In genomic region chr11:88147388-88147787, GRCm38 (mm10) we compare ENCODE assay signal across 15 mouse cellular contexts. TPM values are rescaled to one million over a fixed set of nuclear protein-coding genes. Genes with fewer than 3 reads are reported as not detected.
DNase-seq lines count a peak whose midpoint lies in the region; ATAC-seq lines count a peak whose summit lies in the region.
"Had no signal": no experiment of that assay in that cellular context is flagged by ENCODE, and none has a peak within 500 bp of the region (broad histone marks: within the 10 kb centered on the region; RNA-seq: fewer than 3 reads in every experiment).

No protein-coding gene starts in this region.

- DNase-seq in heart, adult 8-10 months (ENCODE audit: low spot score) = no peak
- DNase-seq in midbrain, embryonic 10.5 days (ENCODE audit: low spot score) = no peak
- DNase-seq in midbrain, embryonic 14.5 days = no peak
- no peak for DNase-seq in urinary bladder, postnatal 14 days (ENCODE audit: low spot score)
- DNase-seq in ovary, postnatal 10 days (ENCODE audit: low spot score) = no peak
- DNase-seq: cerebellum, postnatal 36 days; kidney, adult 2 months; kidney, postnatal 4 days had no signal

- H3K9ac ChIP-seq in heart, embryonic 13.5 days = no peak overlapping the region
- H3K9ac ChIP-seq in midbrain, embryonic 14.5 days (replicated peaks; ENCODE audit: low read length) = no peak overlapping the region
- H3K9ac ChIP-seq in limb, embryonic 15.5 days = no peak overlapping the region
- H3K9ac ChIP-seq: forebrain, embryonic 13.5 days; hindbrain, embryonic 15.5 days; limb, embryonic 12.5 days had no signal

- peaks cover 69% of the 10 kb centered on the region for H3K4me1 ChIP-seq in heart, embryonic 13.5 days
- peaks cover 93% of the 10 kb centered on the region for H3K4me1 ChIP-seq in midbrain, embryonic 10.5 days
- peaks cover 30% of the 10 kb centered on the region for H3K4me1 ChIP-seq in midbrain, embryonic 14.5 days (ENCODE audit: control insufficient read depth, insufficient read depth, low read length)
- H3K4me1 ChIP-seq in limb, embryonic 15.5 days = peaks cover 46% of the 10 kb centered on the region

- H3K36me3 ChIP-seq in heart, embryonic 13.5 days = peaks cover 5% of the 10 kb centered on the region; the same call in 1 of the 2 replicates
- H3K36me3 ChIP-seq in midbrain, embryonic 10.5 days = peaks cover 9% of the 10 kb centered on the region
- no peaks in the 10 kb centered on the region for H3K36me3 ChIP-seq in midbrain, embryonic 14.5 days (ENCODE audit: control insufficient read depth, insufficient read depth, low read length)
- peaks cover 3% of the 10 kb centered on the region; the same call in 1 of the 2 replicates for H3K36me3 ChIP-seq in limb, embryonic 15.5 days
- H3K36me3 ChIP-seq: hindbrain, embryonic 15.5 days had no signal

- no peak for ATAC-seq in heart, embryonic 13.5 days (ENCODE audit: extremely low read depth, insufficient number of reproducible peaks, low FRiP score, low TSS enrichment)
- no peak for ATAC-seq in midbrain, embryonic 14.5 days (ENCODE audit: low FRiP score, low TSS enrichment)
- ATAC-seq in limb, embryonic 15.5 days (ENCODE audit: insufficient number of reproducible peaks, low FRiP score, low TSS enrichment, low read depth) = no peak
- ATAC-seq in megakaryocyte-erythroid progenitor cell, adult 5-6 weeks (replicated peaks; ENCODE audit: low FRiP score, low TSS enrichment, poor library complexity, severe bottlenecking) = peak; percentile 50; the same call in 1 of the 2 replicates
- ATAC-seq: activated CD4-positive, CD25-positive, alpha-beta regulatory T cell, adult 4 months; forebrain, embryonic 13.5 days had no signal

- peak overlapping the region; percentile 92 for H3K27ac ChIP-seq in heart, embryonic 13.5 days (replicated peaks)
- 0 out of 2 replicates have a peak overlapping the region, but pooled peaks have one; percentile 74 for H3K27ac ChIP-seq in midbrain, embryonic 10.5 days (replicated peaks)
- no peak overlapping the region for H3K27ac ChIP-seq in midbrain, embryonic 14.5 days (replicated peaks; ENCODE audit: low read depth, low read length)
- H3K27ac ChIP-seq in limb, embryonic 15.5 days = peak overlapping the region; percentile 81; the same call in 1 of the 2 replicates

- H3K9me3 ChIP-seq in heart, embryonic 13.5 days = no peaks in the 10 kb centered on the region
- H3K9me3 ChIP-seq in midbrain, embryonic 10.5 days (replicated peaks) = no peaks in the 10 kb centered on the region
- no peaks in the 10 kb centered on the region for H3K9me3 ChIP-seq in midbrain, embryonic 14.5 days (ENCODE audit: control insufficient read depth, low read length)
- H3K9me3 ChIP-seq in limb, embryonic 15.5 days = no peaks in the 10 kb centered on the region
- H3K9me3 ChIP-seq: forebrain, embryonic 13.5 days; hindbrain, embryonic 15.5 days had no signal

- H3K4me3 ChIP-seq in heart, embryonic 13.5 days = no peak overlapping the region
- no peak overlapping the region for H3K4me3 ChIP-seq in midbrain, embryonic 10.5 days
- H3K4me3 ChIP-seq in midbrain, embryonic 14.5 days (replicated peaks; ENCODE audit: low read depth, low read length) = no peak overlapping the region
- H3K4me3 ChIP-seq in limb, embryonic 15.5 days = no peak overlapping the region
- H3K4me3 ChIP-seq: forebrain, embryonic 13.5 days; hindbrain, embryonic 15.5 days; limb, embryonic 12.5 days had no signal

- no peaks in the 10 kb centered on the region for H3K27me3 ChIP-seq in heart, embryonic 13.5 days (replicated peaks)
- no peaks in the 10 kb centered on the region for H3K27me3 ChIP-seq in midbrain, embryonic 10.5 days (ENCODE audit: low read depth, poor library complexity, severe bottlenecking)
- H3K27me3 ChIP-seq in midbrain, embryonic 14.5 days (ENCODE audit: control insufficient read depth, insufficient read depth, low read length) = no peaks in the 10 kb centered on the region
- no peaks in the 10 kb centered on the region for H3K27me3 ChIP-seq in limb, embryonic 15.5 days
- H3K27me3 ChIP-seq: forebrain, embryonic 13.5 days; hindbrain, embryonic 15.5 days; limb, embryonic 12.5 days had no signal

- 18% methylated on average over 5 of the region's 5 CpGs for WGBS in heart, embryonic 13.5 days
- 93% methylated on average over 5 of the region's 5 CpGs for WGBS in midbrain, embryonic 10.5 days
- 96% methylated on average over 5 of the region's 5 CpGs for WGBS in midbrain, embryonic 14.5 days
- WGBS in limb, embryonic 15.5 days = 94% methylated on average over 5 of the region's 5 CpGs

- peak overlapping the region; percentile 20 for H3K4me2 ChIP-seq in heart, embryonic 13.5 days
- H3K4me2 ChIP-seq in midbrain, embryonic 14.5 days (ENCODE audit: low read length) = no peak overlapping the region
- H3K4me2 ChIP-seq in limb, embryonic 15.5 days = no peak overlapping the region
- H3K4me2 ChIP-seq: forebrain, embryonic 13.5 days; hindbrain, embryonic 15.5 days had no signal

RNA-seq across cellular contexts. Expression of gene Cuedc1, which starts 49.5 kb away (rescaled TPM):
- polyA plus RNA-seq in heart, embryonic 13.5 days (2015; fragmentation: Nextera tagmentation; extraction: Ambion mirVana) = 16.8 and 18.1 TPM in 2 replicates
- total RNA-seq in heart, adult 8-10 months (2022) = 10 to 100 TPM; 47.5 to 55.7 (median 51.0) TPM
- 26.4 and 27.2 TPM in 2 replicates for polyA plus RNA-seq in midbrain, embryonic 10.5 days (2016; fragmentation: Nextera tagmentation; extraction: Ambion mirVana)
- 29.6 and 31.1 TPM in 2 replicates for polyA plus RNA-seq in midbrain, embryonic 14.5 days (2014; fragmentation: Nextera tagmentation; extraction: Ambion mirVana)
- polyA plus RNA-seq in limb, embryonic 15.5 days (2015; fragmentation: Nextera tagmentation; extraction: Ambion mirVana) = 28.1 and 32.1 TPM in 2 replicates
- 1.7 and 2.3 TPM in 2 replicates for total RNA-seq in megakaryocyte-erythroid progenitor cell, adult 5-6 weeks (2014; fragmentation: Nextera tagmentation)
- total RNA-seq in megakaryocyte-erythroid progenitor cell, adult 5-6 weeks (2017) = 0.19 and 2.8 TPM in 2 replicates

RNA-seq across cellular contexts. Expression of gene Mrps23, which starts 56.8 kb away (rescaled TPM):
- polyA plus RNA-seq in heart, embryonic 13.5 days (2015; fragmentation: Nextera tagmentation; extraction: Ambion mirVana) = 76.0 and 82.1 TPM in 2 replicates
- total RNA-seq in heart, adult 8-10 months (2022) = 100 to 1,000 TPM; 301 to 345 (median 322) TPM
- polyA plus RNA-seq in midbrain, embryonic 10.5 days (2016; fragmentation: Nextera tagmentation; extraction: Ambion mirVana) = 70.6 and 78.8 TPM in 2 replicates
- 67.9 and 70.0 TPM in 2 replicates for polyA plus RNA-seq in midbrain, embryonic 14.5 days (2014; fragmentation: Nextera tagmentation; extraction: Ambion mirVana)
- polyA plus RNA-seq in limb, embryonic 15.5 days (2015; fragmentation: Nextera tagmentation; extraction: Ambion mirVana) = 52.4 and 53.0 TPM in 2 replicates
- total RNA-seq in megakaryocyte-erythroid progenitor cell, adult 5-6 weeks (2014; fragmentation: Nextera tagmentation) = 78.6 and 78.8 TPM in 2 replicates
- total RNA-seq in megakaryocyte-erythroid progenitor cell, adult 5-6 weeks (2017) = 58.9 and 154 TPM in 2 replicates
